Mouse (Mus musculus) heart, adult 9 months (tissue): Measurements from ENCODE around the gene Tmem38b.
"Not testable (repeated sequence)": the region's sequence is repeated elsewhere in the genome, so short reads cannot be mapped to it uniquely, and the experiment has no call there.

Experiments used
- DNase-seq, 2 experiments: peaks; one replicate each; pipeline ENCODE4 v3.0.0; 2022; ENCODE audit warnings: low spot score in 2 of 2

Gene Tmem38b

DNA sequence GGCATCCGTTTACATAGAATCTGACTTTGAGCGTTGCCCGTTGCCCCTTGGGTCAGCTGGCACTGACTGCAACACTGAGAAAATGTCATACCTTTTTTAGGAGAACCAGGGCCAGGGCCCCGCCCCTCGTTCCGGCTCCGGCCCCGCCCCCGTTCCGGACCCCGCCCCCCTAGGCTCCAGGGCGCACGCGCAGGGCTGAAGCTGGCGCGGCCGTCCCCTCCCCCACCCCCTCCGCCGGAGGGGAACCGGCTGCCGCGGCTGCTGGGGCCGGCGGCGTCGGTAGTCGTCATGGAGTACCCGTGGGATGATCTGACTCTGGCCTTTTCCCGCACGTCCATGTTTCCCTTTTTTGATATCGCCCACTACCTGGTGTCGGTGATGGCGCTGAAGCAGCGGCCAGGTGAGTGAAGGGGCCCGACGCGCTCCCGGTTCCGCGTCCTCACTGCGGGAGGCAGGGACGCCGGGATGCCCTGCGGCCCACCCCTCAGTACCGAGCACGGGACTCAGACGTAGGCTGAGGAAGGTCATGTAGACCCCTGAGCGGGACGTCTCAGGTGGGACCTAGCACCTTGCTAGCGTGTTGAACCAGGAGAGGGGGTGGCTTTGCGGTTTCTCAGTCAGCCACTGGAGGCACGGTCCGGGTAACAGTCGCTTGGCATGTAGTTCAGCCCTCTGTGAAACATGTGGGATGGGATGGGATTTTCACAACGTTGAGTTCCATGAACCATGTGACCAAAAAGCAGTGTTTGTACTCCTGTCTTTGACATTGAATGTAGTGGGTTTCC, at the start of gene Tmem38b:
Tmem38b (plus strand) TSS at position 225 of the 785 bp plus-strand sequence.
- peak; percentile 58 to 61 for DNase-seq

DNA sequence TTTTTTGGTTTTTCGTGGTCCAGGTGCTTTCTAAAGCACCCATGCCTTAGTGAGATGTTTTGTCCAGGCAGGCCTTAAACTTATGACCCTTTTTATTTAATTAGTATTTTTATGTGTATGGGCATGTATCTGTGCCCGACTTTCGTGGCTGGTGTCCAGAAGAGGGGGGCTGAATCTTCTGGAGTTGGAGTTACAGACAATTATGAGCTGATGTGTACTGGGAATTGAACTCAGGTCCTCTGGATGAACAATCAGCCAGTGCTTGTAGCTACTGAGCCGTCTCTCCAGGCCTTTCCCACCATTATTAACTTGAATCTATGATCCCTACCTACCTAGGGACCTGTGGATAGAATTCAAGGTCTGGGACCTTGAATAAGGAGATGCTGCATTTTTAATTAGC, 44.4 kb upstream of the Tmem38b start:
- DNase-seq, result no peak

DNA sequence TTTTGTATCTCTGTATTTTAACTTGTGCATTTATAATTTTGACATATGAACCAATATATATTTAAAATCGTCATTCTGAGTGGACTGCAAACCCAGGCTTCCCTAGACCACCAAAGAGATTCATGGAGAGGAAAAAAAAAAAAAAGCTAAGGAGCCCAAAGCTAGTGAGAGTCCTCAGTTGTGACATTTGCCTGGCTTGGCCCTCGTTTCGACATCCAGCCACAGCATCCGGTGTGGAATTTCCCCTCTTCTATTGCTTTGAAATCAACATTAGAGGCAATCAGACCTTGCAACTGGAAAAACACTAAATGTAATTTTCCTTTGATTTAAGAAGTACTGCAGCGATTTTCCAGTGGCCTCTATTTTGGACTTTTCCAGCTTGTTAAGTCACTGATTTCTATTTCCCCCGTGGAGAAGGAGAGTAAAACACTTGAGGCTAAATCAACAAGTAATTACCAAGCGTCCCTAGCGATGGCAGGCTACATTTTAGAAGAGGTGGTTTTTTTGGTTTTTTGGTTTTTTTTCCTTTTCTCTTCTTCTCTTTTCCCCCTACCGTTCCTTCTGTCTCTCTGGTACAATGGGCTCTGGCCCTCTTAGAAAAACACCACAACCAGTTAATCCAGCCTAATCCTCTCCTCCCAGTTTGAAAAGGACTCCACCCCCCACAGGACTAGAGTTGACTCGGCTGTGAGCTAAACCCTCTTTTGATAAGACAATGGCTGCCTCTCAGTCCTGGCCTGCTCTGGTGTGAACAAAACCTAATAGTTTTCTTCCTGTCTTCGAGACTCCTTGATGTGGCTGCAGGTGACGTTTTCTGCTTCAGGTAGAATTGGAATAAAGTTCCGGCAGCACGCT, 43.4 kb upstream of the Tmem38b start:
- no peak for DNase-seq

DNA sequence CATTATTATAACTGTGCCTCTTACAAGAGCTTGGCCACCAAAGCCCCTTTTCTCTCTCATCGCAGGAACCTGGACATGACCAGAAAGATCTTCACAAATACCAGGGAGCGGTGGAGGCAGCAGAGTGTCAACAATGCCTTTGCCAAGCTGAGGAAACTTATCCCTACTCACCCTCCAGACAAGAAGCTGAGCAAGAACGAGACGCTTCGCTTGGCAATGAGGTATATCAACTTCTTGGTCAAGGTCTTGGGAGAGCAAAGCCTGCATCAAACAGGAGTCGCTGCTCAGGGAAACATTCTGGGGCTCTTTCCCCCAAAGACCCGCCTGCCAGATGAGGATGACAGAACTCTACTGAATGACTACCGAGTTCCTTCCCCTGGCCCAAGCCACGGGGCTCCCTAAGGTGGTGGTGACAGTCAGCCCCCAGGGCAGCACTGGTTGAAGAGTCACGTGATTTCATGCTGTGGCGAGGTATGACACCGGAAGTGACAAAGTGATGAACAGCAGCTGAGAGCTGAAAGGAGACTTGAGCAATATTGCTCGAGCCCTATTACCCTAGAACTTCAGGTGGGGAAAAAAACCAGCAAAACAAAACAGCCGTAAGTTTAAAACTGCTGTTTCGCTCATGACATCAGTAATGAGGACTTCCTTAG, 40.0 kb upstream of the Tmem38b start:
- DNase-seq, result no peak

DNA sequence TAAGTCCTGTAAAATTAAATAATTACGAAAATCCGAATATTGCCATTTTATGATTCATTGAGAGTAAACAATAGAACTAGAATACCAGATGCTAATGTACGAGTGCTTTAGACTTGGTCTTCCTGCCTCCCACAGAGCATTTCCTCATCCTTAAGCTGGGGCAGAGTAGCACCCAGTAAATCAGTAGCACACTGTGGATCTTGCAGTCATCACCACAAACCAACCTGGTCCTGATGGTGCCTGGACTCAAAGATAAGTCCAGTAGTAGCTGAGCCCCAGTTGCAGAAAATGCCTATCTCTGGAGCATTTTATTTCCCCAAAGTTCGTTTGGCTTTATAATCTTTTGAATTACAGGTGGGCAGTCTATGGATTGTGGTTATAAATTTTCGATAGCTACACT, 39.0 kb upstream of the Tmem38b start:
- DNase-seq, result no peak

DNA sequence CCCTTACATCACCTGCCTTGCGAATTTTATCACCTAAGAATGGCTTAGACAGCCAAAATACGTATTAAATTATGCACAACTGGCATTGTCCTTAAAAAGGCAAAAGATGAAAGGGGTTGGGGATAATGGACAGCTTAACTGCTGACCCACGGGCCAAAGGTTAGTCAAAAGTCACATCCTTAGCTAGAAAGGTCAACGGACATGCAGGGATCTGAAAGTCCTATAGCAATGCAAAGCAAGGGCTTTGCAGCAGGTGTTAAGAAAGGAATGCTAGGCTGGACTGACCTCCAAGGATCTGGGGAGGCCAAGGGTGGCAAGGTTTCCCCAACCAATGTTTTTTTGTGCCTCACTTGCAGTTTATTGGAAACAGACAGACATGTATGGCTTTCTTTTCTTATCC, 36.5 kb upstream of the Tmem38b start:
- no peak for DNase-seq

DNA sequence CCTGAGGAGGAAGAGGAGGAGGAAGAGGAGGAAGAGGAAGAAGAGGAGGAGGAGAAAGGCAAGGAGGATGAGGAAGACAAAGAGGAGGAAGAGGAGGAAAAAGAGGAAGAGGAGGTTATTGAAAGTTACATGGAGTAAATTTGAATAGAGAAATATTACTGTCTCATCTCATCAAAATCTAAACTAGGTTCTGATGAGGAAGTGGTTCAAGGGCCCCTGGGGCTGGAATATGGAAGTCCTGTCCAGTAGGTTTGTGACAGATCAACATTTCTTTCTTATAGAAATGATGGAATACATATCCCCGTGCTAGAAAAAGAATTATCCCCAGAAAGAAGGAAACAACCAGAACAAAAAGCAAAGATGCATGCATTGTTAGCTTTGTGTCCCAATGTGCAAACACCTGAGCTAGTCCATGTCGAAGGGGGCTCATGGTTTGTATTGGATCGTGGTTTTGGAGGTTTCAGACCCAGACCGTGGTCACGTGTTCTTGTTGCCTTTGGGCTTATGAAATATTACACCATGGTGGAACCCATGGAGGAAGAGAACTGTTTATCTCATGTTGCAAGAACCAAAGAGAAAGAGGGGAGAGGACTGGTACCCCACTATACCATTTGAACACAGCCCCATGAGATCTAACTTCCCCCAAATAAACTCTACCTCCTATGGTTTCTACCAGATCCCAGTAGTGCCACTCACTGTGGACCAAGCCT, 31.4 kb upstream of the Tmem38b start:
- DNase-seq, result no peak

DNA sequence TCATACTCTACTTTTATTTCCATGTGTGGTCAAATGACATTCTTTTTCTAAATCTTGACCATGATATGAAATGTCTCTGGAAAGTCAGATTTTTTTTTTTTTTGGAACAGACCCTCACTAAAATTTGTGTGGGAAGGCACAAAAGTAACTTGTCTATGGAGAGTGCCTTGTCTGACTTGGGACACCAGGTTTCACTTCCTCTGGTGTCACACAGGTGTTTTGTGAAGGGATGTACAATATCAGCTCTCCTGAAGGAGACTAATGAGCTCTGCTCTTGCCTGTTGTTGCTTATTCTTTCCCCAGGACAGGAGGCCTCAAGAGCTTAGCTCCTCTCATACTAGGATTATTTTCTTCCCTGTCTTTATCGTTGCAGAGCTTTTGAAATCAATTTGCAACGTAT, 30.8 kb upstream of the Tmem38b start:
- DNase-seq, result no peak

DNA sequence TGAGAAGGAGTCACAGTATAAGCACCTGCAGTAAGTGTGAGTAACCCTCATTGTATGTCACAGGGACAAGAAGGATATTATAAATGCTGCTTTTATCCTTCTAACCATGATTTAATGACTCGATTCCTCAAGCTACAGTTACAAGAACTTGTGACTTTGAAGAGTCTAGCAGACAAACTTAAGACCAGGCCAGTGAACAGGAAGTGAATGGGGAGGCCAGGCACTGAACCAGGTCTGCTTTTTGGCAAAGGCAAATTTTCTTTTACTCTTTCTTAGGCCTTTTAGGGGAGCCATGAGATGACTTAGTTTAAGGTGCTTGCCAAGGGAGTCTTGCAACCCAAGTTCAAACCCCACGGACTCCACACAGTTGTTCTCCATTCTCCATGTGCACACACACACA, 30.1 kb upstream of the Tmem38b start:
- DNase-seq, result no peak

DNA sequence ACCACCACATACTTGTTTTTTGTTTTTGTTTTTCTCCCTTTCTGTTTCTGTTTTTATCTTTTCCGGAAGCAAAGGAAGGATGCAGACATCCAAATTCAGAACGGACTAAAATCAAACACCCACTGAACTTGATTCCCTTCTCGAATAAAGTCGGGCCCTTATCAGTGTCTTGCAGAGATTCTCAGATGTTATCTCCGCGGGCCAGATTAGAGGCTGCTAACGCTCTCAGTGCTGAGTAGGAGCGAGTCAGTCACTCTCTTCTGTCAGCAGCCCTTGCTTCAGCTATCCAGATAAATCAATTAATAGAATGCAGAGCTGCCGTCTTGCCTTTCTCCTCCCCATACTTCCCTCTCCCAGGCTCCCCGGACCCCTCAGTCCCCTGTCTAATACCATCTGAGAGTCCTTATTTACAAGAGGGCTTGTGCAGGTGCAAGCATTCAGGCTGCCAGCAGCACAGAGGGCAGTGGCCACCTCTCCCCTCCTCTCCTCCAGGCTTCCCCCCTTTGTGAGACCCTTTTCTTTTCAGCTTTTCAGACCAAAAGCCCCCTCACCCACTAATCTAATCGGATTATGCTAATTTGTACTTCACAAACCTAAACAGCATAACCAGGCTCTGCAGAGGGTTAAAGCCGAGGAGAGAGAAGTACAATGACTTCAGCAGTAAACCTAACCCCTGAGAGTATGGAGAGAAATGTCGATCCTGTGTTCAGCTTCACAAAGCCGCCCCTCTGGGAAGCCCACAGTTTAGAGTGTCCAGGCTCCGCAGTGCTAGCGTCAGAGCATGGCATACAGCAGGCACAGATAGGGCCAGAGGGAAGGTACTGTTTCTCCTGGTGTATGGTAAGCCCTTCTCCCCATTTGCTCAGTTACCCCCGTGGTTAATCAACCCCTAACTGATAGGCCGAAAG, 28.7 kb upstream of the Tmem38b start:
- DNase-seq, result no peak

DNA sequence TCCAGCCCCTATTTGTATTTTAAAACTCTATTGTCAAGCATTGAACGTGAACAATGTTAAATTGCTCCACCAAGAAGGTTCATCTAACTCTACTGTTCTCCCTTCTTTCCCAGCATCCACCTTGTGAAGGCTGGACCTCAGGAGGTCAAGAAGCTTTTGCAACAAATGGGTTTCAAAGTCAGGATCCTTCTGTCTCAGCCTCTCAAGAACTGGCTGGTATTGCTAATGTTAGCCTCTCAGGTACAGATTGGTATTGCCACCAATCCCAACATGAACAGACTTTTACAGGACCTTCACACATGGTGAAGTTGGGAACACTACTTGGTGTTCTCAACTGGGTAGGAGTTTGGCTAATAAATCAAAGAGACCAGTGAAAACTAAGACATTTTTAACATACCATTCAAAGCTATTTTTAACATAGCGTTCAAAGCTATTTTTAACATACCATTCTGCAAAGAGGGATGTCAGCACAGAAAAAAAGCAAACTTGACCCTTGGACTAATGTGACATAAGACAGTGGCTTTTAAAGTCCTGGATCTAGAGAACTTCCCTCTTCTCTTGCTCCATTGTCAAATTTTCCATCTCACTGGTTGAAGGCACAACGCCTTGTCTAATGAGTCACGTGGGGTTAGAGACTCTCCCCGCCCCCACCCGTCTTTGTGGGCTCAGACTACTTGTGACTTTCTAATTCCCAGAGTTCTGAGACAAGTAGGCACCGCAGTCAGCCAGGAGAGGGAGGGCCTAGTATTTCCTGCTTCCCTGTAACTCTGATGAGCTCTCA, 26.8 kb upstream of the Tmem38b start:
- peak in 1 of 2 experiments; percentile 12 for DNase-seq

DNA sequence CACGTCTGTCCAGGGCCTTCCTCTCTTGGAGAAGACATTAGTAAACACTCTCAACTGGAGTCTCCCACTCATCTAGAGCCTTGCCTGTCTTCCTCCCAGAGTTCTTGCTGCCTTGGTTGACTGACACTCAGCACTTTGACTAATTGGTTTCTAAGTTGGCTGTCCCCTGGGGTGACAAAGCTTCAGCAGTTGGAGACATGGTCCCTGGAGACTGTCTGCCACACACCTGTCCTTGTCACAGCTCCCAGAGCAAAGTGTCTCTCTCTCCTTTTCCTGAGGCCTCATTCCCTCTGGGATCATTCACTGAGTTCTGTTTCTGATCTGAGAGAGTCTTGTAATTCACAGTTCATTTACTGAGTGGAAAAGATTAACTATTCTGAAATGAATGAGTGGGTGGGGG, 26.1 kb upstream of the Tmem38b start:
- DNase-seq, result no peak

DNA sequence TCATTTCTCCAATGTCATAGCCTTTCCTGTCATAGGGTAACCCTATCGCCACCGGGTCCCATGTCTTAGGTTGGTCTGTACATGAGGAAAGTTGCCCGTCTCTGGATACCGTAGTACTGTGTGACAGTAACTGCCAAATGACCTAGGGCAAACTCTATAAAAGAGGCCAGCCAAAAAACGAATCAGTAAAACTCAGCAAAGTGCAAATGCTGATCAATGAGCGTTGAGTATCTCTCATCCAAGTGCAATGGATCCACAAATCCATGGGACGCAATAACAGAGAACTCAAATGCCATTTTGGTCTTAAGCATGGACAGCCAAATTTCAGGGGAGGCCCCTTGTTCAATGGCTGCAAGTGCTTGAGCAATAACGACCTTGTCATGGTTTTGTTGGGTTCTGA, 22.2 kb upstream of the Tmem38b start:
- not testable (repeated sequence) for DNase-seq

DNA sequence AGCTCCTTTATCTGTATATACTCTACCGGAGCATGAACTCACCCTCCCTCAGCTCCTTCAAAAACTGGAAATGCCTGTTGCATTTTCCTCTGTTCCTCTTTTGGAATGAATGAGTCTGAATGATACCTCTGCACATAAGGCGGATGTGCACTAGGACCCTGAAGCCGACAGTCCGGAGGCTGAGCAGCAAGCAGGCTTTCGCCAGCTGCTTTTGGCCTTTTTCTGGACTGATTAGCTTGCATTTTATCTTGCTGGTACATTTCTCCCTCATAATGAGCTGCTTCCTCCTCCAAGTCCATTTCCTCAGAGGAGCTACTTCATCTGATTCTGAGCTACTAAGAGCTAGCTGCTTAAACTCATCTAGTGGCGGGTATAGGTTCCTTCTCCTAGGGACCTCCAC, 19.4 kb upstream of the Tmem38b start:
- DNase-seq, result peak; percentile 28 to 31

DNA sequence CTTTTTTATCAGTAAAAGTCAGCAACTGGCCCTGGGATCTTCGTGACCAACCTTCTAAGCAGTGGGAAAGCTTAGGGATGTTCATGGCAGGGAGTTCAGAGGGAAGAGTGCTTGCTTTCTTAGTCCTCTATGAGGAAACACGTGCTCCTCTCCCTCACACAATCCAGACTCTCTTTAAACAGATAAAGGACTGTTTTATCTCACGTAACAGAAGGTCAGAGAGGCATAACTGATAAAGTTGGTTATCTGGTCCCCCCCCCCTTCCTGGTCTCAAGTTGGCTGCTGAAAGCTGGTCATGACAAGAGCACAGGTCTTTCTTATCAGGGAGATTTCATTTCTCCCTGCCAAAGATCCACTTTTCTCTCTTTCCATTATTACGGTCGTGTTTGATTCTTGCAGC, 7.5 kb upstream of the Tmem38b start:
- no peak for DNase-seq

DNA sequence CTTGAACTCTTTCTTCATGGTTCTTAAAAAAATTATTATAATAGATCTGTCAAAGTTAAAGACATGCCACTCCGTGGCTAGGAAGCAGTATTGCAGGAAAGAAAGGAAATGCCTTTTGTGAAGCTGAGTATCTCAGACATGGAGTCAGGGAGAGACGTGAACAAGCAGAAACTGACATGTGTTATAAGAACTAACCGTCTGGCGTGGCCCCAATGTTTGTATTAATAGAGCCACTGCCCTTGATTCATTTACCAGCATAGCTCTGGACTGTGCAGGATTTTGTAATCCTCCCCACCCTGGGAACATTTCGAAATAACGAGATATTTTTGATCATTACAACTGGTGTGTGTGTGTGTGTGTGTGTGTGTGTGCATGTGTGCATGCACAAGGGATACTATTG, 2.1 kb upstream of the Tmem38b start:
- DNase-seq, result peak; percentile 58 to 74

DNA sequence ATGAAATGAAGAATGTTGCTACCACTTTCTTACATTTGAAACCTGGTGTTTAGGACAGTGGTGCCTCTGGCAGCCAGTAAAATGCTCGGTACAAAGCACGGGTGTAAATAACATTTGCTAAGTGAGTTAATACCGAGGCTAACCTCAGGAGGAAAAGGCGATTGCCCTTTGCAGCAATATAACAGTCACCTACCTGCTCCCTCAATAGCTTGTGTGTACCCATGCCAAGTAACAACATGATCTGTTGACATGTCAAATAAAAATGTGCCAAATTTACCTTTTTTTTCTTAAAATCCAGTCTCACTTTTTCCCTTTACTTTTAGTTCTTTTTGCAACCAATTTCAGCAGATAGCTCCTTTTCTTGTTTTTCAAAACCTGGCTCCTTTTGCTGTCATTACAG, 1.0 kb upstream of the Tmem38b start:
- no peak for DNase-seq

DNA sequence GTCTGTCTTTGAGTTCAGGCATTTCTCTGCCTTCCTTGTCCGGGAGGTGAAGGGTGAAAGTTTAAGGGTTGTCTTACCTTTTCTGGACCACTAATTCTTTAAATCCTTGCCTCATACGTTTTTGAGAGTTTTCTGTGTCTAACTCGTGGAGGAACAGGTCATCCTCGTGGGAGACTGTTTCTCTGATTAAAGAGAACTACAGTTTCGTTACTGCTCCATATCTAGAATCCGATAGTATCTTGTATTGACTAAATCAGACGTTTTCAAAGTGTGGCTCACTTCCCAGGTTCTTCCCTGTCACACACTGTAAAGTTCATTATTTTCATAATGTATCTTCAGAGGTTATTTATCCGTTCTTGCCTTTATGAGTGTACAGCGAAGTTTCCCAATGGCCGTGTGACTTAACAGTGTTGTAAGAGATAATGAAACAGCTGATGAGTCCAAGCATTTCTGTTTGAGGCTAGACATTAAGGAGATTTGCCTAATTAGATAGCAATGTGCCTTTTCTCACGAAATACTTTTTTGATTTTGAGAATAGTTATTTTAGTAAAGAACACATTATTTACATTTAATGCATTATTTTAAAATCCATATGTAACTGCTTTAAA, 900 bp downstream of the Tmem38b start:
- no peak for DNase-seq

DNA sequence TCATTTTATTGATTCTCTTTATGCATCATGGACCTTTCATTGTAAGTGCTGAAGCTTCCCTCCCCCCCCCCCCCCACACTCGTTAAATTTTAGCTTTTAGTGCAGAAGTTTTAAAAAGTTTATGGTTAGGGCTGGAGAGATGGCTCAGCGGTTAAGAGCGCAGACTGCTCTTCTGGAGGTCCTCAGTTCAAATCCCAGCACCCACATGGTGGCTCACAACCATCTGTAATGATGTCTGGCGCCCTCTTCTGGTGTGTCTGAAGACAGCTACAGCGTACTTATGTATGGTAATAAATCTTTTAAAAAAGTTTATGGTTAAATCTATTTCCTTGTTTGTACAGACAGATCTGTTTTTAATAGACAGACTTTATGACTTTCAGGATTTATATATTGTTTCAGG, 2.0 kb downstream of the Tmem38b start:
- no peak for DNase-seq

DNA sequence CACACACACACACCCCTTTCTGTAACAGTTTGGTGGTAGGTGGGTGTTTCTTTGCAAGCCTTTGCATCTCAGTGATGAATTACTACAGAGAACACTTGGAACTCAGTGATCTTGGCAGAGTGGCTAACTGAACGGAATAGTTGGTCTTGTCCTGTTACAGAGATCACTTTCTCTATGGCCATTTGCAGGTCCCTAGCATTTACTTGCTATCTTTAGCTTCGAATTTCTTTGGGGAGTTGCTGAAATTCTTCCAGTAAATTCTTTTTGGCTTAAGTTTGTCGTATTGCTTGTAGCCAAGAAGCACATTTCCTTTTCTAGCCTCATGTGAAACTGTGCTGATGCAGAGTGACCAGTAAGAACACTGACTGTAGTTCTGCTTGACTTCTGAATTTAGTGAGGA, 3.1 kb downstream of the Tmem38b start:
- peak; percentile 35 to 54 for DNase-seq
